Mouse (Mus musculus): ENCODE measurements at regions not wholly inside any gene's neighbourhood (a gene's known extent, or its start where the extent isn't known, plus 50 kb on each side); places are given as distances from the start of the nearest gene placed in this dataset.

DNA sequence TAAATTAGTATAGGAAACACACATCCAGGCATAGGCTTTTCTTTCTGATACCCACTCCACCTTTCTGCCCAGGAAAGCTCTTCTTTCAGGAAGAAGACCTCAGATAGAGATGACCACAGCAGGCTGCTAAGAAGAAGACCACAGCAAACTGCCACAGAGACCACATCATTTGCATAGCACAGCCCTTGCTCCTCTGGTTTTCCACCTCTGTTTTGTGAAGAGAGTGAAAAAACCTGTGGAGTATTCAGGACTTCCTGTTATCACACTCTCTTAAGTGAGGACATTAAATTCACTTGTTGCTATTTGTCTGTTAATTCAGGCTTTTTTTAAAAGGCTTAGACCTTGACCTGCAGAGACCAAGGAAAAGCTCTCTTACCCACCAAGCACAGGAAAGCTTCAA is 294.7 kb upstream of the Rnaseh2b start:
- DNase-seq (ENCODE audit: low read depth, low spot score), result no peak

DNA sequence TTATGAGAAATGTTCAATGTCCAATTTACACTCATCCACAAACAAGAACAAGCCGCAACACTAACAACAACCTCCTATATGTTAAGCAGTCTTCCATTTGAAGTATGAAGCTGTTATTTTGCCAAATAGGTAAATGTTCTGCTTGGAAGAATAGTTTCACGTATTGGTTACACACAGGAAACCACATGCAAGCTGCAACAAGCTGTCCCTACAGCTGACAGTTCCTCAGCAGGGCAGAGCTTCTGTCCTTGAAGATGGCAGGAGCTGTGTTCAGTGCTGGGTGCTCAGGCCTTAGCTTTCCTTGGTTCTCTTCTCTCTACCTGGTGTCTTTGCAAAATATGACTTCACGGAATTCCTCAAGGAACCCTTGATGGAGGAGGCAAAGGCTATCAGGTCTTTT is 294.1 kb upstream of the Rnaseh2b start:
- DNase-seq (ENCODE audit: low read depth, low spot score), result no peak

DNA sequence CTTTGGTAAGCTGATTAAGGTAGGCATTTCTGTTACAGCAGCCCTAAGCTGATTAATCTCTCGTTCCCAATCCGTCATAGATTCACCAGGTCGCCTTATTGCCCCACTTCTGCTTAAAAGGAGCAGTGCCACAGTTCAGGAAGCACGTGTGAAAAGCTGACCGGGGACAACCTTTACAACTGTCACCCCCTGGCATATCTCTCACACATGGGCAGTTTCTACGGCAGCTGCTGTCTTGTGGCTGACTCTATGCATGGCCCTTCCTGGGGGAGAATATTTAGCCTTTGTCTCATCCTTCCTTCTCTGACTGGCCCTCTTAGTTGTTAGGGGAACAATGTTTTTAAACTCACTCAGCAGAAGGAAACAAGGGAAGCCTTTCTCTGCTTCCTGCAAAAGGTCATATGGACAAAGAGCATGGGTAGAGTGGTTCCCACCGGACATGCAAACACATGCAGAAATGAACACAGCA is 290.9 kb upstream of the Rnaseh2b start:
- DNase-seq (ENCODE audit: low read depth, low spot score), result peak; percentile 26

DNA sequence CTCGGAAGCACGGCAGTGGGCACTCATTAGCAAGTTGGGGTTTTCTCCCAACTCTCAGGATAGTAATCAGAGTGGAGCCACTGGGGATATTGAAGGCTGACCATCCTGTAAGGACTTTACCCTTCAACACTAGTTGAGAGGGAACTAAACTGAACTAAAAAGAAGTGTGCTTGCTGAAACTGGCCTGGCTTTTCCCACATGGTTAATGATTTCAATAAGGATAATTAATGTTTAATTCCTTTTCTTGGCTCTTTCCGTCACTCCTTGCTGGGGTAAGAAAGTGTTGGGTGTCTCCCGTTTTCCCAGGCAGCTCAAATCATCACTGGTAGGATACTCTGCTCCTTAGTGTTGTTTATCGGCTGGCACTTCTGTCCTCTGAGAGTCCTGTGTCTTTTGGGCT is 290.3 kb upstream of the Rnaseh2b start:
- DNase-seq (ENCODE audit: low read depth, low spot score), result no peak

DNA sequence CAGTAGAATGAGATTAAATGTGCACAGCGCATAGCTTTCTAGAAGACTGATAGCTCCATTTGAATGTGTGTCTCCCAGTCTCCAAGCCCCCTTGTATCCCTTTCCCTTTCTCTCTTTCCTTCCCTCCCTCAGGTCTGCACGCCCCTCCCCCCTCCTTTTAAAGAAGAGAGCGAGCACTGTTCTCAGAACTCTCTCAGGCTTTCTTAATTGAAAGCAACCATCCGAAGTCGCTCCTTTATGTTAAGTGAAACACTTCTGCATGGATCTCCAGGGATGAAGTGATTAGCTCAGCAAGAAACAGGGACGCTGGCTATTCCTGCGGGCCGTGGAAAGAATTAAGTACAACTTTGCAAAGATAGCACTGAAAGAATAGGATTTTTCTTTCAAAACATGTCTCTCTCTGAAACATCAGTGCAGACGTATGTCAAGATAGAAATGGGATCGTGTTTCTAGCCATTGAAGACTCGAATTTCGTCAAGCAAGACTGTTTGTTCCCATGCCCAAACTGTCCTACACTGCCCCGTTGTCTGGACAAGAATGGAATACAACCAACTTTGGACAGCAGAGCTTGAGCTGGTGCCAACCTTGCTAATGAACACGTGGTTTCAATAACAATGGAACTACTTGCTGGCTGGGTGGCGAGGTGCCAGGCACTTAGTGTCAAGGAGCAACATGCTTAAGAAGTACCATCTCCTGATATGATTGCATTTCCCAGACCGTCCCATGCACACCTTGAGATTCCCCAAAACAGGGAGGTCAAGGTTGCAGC is 289.2 kb upstream of the Rnaseh2b start:
- peak; percentile 15 for DNase-seq (ENCODE audit: low read depth, low spot score)

DNA sequence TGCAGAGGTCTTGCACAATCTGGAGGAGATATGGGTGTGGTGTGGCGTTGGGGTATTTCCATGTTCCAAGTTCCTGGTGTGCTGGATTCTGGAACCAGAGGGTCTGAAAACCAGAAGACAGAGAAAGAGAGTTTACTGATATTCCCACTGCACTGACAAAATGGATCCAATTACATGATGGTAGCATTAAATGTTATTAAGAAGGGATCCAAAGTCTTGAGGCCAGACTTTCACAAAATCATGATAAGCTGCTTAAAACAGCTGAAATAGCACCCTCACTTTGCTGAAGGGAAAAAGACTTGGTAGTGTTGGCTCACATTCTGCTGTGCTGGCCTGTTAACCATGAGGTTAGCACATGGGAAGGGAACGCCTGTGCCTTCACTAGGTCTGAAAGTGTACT is 288.6 kb upstream of the Rnaseh2b start:
- DNase-seq (ENCODE audit: low read depth, low spot score), result no peak

DNA sequence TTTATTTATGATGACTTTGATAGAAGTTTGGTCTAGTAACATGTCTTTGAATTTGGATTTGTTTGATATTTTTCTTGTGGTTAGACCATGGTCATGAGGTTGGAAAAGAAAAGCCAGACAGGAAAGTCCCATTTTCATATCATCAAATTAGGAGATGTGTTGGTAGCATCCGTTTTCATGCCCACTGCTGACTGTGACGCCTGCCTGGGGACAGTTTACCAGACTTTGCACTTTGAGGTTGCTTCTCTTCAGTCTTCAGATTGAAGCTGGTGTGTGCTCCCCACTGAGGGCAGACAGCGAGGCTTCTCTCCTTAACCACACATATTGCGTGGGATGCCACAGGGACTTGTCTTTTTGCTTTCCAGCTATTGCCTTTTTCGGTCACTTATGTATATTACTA is 283.7 kb upstream of the Rnaseh2b start:
- DNase-seq (ENCODE audit: low read depth, low spot score), result no peak

DNA sequence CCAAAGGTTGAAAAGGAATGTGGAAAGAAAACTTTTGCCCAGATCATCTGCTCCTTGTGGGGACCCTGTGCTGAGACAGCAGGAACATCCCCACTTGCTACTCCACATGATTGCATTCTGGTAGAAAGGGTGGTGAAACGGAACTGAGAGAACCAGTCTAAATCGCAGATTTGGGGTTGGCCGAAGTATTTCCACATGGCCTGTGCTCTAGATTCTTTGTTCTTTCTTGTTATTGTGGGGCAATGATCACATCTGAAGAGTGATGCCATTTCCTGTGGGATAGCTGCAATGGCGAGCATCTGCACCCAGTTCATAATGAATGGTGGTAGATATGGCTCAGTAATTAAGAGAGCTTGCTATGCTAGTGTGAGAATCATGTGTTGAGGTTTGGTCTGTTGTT is 273.6 kb upstream of the Rnaseh2b start:
- no peak for DNase-seq (ENCODE audit: low read depth, low spot score)

DNA sequence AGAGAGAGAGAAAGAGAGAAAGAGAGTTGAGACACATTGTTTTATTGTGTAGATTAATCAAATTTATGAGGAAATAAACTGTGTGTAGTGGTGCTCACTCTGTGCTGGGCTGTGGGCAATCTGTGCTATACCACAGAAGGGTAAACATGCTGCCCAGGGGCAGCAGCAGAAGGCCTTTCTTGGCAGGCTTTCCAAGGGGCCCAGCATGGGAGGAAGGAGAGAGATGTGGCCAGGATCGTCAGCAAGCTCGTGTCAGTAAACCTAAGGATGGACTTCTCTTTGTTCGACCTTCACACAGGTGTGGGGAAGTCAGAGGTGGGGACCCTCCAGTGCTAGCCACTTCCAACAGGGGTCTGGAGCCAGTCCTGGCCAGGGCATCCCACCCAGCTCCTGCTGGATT is 271.4 kb upstream of the Rnaseh2b start:
- DNase-seq (ENCODE audit: low read depth, low spot score), result no peak

DNA sequence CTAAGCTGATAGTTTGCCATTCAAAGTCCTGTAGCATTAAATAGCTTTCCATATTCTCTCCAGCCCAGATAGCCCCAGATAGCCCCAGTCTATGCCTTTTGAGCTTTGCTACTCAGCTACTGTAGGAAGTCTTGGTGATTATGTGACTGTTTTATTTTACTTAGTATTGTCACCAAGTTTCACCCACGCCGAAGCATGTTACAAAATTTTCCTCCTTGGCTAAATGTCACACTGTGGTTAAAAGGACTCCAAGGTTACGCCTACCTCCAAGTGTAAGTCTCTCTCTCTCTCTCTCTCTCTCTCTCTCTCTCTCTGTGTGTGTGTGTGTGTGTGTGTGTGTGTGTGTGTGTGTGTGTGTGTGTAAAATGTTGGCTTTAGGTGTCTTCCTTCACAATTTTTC is 270.2 kb upstream of the Rnaseh2b start:
- no peak for DNase-seq (ENCODE audit: low read depth, low spot score)

DNA sequence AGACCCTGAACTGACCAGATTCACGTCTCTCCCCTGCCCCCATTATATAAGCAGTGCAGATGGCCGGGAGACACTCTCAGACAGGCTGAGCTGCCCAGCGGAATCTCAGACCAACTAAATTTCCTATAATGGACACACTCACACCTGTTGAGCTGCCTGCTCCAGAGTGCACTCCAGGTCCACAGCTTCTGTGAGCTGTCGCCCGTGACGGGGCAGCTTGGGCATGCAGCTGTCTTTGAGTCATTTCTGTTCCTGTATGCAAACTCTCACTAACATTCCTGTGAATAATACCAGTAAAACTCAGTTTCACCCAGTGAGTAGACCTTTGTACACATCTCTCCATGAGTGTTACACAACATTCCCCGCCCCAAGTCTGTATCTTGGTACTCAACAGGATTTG is 269.4 kb upstream of the Rnaseh2b start:
- no peak for DNase-seq (ENCODE audit: low read depth, low spot score)

DNA sequence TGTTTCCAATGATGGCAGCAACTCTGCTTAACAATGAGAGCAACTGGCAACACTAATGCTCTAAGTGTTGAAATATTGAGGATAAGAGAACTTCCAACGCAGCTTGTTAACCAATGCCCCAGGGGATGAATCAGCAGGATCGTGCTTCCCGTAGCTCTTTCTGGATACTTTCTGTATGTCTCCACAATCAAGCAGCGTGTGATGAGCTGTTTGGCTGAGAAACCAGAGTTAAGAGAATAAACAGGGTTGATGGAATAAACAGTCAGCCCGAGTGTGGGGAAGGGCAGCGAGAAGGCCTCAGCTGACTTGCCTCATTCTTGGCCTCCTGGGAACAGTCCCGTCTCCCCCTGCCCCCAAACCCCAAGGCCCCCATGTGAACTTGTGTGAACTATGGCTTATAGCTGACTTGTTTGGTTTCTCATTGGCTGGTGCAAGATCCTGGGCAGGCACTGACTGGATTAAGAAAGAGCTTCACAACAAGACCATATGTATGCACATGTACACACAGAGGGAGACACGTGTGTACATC is 264.6 kb upstream of the Rnaseh2b start:
- no peak for DNase-seq (ENCODE audit: low read depth, low spot score)

DNA sequence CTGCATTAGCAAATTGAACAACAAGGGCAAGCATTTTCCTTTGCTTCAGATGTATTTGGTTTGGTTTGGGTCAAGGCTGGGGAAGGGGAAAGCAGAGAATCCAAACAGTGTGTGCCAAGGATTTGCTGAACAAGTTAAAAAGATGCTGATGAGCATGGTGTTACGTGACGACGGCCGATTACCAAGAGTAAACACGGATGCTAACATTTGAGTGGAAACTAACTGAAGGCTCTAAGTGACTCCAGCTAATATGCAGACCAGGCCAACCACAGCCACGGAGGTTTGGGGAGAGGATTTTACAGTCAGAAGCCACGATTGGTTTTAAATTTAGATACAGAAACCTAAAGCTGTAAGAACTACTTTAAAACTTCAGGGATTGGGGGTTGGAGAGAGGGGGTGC is 262.3 kb upstream of the Rnaseh2b start:
- no peak for DNase-seq (ENCODE audit: low read depth, low spot score)

DNA sequence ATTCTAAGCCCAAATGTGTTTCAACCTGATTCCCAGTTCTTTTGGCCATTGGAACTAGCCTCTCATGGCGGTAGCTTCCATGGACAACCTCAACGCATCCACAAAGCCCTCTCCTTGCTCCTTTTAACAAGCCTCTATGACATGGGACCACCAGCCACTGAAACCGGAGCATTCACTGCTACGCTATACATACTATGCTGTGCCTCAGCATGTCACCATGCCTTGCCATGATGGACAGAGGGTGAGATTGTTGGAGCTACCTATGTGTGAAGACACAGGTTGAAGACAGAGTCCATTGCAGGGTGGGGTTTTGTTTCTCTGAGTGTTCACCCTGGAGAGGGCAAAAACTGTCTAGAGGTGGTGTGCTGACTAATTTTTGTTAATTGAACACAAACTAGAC is 258.7 kb upstream of the Rnaseh2b start:
- DNase-seq (ENCODE audit: low read depth, low spot score), result no peak

DNA sequence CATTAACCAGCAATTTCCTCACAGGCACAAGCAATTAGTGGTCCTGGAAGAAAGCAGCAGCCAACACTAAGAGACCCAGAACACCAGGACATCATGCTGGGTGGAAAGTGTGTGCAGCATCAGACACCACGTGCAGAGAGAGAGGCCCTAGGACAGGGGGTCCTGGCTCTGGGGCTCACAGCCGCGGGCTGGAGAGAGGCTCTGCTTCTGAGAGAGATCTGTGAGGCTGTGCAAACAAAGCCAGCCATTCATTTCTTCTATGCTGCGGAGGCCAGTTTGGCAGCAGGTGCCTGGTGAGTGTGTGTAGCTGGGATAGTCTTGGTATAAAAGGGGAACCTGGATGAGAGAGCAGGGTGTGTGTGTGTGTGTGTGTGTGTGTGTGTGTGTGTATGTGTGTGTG is 257.7 kb upstream of the Rnaseh2b start:
- peak; percentile 30 for DNase-seq (ENCODE audit: low read depth, low spot score)

DNA sequence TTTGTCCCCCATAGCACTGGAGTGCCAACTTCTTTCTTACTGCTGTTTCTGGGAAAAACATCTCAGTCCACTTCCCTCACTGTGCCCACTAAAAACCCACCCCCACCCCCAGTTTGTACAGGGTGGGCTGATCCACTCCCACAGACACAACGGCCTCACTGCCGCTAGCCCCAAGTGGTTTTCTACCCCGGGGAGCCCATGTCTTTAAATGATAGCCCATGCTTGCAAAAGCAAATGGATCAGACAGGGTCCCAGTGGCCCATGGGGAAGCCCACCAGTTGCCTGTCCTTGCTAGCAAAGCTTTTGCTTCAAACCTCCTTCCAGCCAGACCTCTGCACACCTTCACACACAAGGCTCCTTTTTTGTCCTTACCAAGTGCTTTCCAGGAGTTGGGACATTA is 257.0 kb upstream of the Rnaseh2b start:
- no peak for DNase-seq (ENCODE audit: low read depth, low spot score)

DNA sequence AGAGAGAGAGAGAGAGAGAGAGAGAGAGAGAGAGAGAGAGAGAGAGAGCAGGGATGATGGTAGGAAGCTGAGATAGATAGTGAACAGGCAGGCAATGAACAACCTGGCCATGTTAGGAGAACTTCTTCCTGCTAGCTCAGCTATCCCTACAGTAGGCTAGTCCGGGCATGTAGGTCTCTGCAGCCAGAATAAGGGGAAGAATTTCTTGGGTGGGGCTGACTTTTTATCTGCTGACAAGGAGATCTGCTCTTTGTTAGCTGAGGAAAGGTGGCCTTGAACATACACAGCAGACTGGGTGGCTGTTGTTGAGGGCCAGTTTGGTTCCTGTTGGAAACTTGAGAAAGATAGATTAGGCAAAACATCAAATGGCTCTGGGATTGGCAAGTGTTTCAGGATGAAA is 254.9 kb upstream of the Rnaseh2b start:
- no peak for DNase-seq (ENCODE audit: low read depth, low spot score)

DNA sequence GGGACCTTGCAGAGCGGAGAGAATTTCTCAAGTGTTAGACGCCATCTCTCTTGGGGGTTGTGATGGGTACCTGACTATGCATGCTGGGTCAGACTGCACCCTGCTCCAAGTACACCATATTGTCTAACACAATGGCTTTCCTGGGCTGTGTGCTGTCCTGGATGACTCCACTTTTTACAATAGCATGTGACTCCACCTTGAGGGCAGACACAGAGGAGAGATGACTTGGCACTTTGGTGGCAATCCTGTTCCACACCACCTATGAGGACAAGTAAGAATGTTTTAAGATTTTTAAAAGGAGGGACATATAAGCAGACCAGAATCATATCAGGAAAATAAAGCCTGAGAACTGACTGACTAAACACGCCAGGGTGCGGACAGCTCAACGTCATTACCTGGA is 254.5 kb upstream of the Rnaseh2b start:
- no peak for DNase-seq (ENCODE audit: low read depth, low spot score)

DNA sequence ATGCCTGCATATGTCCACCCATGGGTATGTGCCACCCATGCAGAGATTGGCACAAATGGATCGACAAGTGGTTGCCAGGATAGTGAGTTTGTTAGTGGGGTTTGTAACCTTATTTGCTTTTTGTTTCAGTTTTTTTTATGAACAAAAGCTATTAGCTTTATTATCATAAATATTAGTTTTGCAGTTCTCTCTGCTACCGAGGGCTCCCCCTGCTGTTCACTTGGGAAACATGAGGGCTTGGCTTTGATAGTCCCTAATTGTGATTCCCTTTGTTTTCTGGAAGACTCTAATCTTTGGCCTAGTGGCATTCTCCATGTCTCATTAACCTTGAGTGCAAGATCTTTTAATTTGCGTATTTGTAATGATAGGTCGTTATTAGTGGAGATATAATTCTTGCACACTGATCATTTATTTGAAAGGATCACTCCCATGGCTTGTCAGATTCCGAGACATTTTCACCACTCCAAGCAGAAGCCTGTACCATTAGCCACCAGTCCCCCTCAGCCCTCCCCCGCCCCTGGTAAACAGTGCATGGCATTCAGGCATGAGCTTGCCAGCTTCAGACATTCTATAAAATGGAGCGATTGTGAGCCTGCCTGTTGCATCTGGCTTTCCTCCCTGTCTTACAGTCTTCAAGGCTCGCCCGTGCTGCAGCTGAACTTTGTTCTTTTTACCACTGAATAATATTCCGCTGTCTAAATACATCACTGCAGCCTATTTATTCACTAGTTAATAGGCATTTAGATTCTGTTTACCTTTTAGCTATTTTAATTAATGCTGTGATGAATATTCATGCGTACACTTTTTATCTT is 249.9 kb upstream of the Rnaseh2b start:
- peak; percentile 30 for DNase-seq (ENCODE audit: low read depth, low spot score)

DNA sequence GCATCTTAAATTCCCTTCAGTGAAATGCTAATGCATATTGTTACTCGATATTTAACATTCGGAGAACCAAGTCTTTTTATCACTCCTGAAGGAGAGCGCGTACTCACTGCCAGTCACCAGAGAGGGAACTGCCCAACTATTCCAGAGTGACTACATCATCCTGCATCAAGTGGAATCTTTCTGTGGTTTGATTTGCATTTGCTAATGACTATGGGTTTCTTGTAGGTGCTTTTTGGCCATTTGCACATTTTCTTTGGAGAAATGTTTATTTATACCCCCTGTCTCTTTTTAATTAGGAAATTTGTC is 249.3 kb upstream of the Rnaseh2b start:
- DNase-seq (ENCODE audit: low read depth, low spot score), result no peak

DNA sequence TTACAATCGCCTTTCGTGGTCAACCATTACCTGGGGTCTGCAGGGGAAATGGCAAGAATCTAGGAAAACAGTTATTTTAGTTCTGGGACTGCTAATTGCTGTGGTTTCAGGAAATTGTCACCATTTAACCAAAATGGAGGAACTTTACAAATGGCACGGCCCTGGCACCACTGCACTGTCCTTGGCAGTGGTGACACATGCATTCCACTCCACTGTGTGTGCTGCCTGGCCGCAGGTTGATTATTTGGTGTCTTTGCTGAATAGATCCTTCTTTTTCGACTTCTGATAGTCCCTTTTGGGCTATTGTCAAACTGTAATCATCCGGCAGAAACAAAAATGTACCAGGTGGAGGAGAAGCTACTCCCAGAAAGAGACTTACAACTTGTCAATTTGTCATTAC is 241.4 kb upstream of the Rnaseh2b start:
- DNase-seq (ENCODE audit: low read depth, low spot score), result no peak

DNA sequence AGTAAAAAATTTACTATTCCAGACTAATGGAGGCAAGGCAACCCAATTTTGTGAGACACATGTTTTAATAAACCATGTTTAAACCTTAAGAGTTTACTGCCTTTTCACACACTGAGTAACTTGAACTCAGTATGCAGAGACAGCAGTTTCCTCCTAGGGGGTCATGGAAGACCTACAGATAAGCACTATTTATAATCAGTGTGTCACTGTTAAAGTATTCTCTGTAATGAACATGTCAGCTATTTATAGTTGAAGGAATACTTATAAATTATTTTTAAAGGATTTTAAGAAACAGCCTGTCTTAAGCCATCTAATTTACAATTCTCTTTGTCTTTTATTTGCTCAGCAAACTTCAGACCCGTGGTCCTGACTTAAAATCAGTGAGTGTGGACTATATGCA is 240.5 kb upstream of the Rnaseh2b start:
- no peak for DNase-seq (ENCODE audit: low read depth, low spot score)

DNA sequence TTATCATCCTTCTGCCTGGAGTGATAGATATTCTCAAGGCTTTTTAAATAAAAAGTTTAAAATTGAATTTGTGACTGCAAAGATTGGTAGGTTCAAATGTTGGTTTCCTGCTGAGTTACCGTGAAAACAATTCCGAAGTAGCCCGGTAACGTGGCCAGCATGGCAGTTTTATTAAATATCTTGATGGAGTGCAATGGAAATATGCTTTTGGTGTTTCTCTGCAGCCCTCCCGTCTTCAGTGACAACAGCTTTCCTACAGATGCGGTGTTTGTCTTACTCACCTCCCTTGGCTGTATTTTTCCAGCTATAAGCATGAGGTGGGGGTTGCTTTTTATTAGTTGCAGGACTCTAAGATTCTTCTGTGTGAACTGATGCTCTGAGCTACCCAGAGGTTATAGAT is 239.4 kb upstream of the Rnaseh2b start:
- DNase-seq (ENCODE audit: low read depth, low spot score), result no peak
